Mouse (Mus musculus) C2C12 (cell line): ENCODE measurements around the gene Gm43064. TPM values are rescaled to one million over a fixed set of nuclear protein-coding genes. Genes with fewer than 3 reads are reported as not detected.

Experiments used
- H3K27me3 ChIP-seq: one replicate; pipeline ENCODE4 v1.6.1; 2011; ENCODE audit not compliant: control insufficient read depth, insufficient read depth, insufficient read length
- H3K36me3 ChIP-seq: one replicate; pipeline ENCODE4 v1.6.1; 2011; ENCODE audit not compliant: control insufficient read depth, insufficient read depth
- H3K4me3 ChIP-seq: one replicate; pipeline ENCODE4 v1.5.1; 2011; ENCODE audit warnings: mild to moderate bottlenecking, control low read depth; ENCODE audit not compliant: poor library complexity, insufficient read depth, severe bottlenecking
- H3K79me2 ChIP-seq: one replicate; pipeline ENCODE4 v1.6.1; 2011; ENCODE audit not compliant: control insufficient read depth, insufficient read depth
- H3K79me3 ChIP-seq: one replicate; pipeline ENCODE4 v1.6.1; 2011; ENCODE audit warnings: low read depth, control low read depth
- H3ac ChIP-seq: one replicate; pipeline ENCODE3; 2011; ENCODE audit warnings: low read depth; ENCODE audit not compliant: control insufficient read depth, insufficient read length
- CEBPB ChIP-seq: IDR thresholded peaks from one replicate; pipeline ENCODE4 v1.6.1; 2011; ENCODE audit warnings: low read depth, mild to moderate bottlenecking, control low read depth, moderate library complexity
- CTCF ChIP-seq: IDR thresholded peaks from one replicate; pipeline ENCODE4 v1.5.1; 2011; ENCODE audit not compliant: control insufficient read depth, insufficient read depth, insufficient read length
- FOSL1 ChIP-seq: IDR thresholded peaks from one replicate; pipeline ENCODE4 v1.8.0; 2011; ENCODE audit warnings: mild to moderate bottlenecking, low read length; ENCODE audit not compliant: poor library complexity, insufficient read depth, severe bottlenecking
- MAX ChIP-seq: IDR thresholded peaks from one replicate; pipeline ENCODE4 v1.6.1; 2011; ENCODE audit warnings: mild to moderate bottlenecking, control low read depth
- MYOD1 ChIP-seq: IDR thresholded peaks from one replicate; pipeline ENCODE4 v1.6.1; 2011; ENCODE audit warnings: low read depth; ENCODE audit not compliant: control insufficient read depth, insufficient read length
- MYOG ChIP-seq: IDR thresholded peaks from one replicate; pipeline ENCODE4 v1.6.1; 2011; ENCODE audit not compliant: control insufficient read depth, insufficient read length; ENCODE audit errors: extremely low read depth
- USF1 ChIP-seq: IDR thresholded peaks from one replicate; pipeline ENCODE4 v1.6.1; 2011; ENCODE audit warnings: low read depth, mild to moderate bottlenecking, control low read depth, moderate library complexity
- polyA plus RNA-seq: library from polyadenylated mRNA; unstranded; fragments of >200 nt; fragmentation: generic; extraction: Trizol; gene quantifications from one replicate; pipeline ENCODE4 v1.2.1, GENCODE M21; 2012; ENCODE audit warnings: missing spikeins

The Gm43064 gene
- polyA plus RNA-seq, 1 experiment = not detected

- Histone ChIP-seq H3K79me3 (no peaks in the 10 kb centered on the region), H3K79me2 (no peaks in the 10 kb centered on the region), H3K36me3 (no peaks in the 10 kb centered on the region), H3K27me3 (no peaks in the 10 kb centered on the region), H3ac (no peak overlapping the region), H3K4me3 (no peak overlapping the region)
- TF ChIP-seq CTCF = no peak
- TF ChIP-seq MYOG = no peak
- no peak for TF ChIP-seq USF1
- no peak for TF ChIP-seq FOSL1
- no peak for TF ChIP-seq MYOD1
- TF ChIP-seq MAX = no peak
- TF ChIP-seq CEBPB = no peak
Observed at GRCm38 (mm10) chr3:103872663-103873098, 63.3 kb downstream of the Gm43064 start.

- H3ac ChIP-seq = no peak overlapping the region
- no peaks in the 10 kb centered on the region for H3K36me3 ChIP-seq
- H3K79me2 ChIP-seq = no peaks in the 10 kb centered on the region
- TF ChIP-seq MYOG = no peak
- TF ChIP-seq MAX = no peak
- TF ChIP-seq USF1 = no peak
- TF ChIP-seq FOSL1 = no peak
- no peak for TF ChIP-seq CTCF
- TF ChIP-seq CEBPB = no peak
- no peak for TF ChIP-seq MYOD1
- no peak overlapping the region for H3K4me3 ChIP-seq
- H3K79me3 ChIP-seq = no peaks in the 10 kb centered on the region
- H3K27me3 ChIP-seq = no peaks in the 10 kb centered on the region
Observed at GRCm38 (mm10) chr3:103874329-103874728, 65.0 kb downstream of the Gm43064 start.

GRCm38 (mm10) chr3:103885946-103886345 is 76.6 kb downstream of the Gm43064 start:
- Histone ChIP-seq H3ac (no peak overlapping the region), H3K79me3 (no peaks in the 10 kb centered on the region), H3K4me3 (no peak overlapping the region), H3K27me3 (no peaks in the 10 kb centered on the region), H3K79me2 (no peaks in the 10 kb centered on the region), H3K36me3 (no peaks in the 10 kb centered on the region)
- TF ChIP-seq CTCF = no peak
- no peak for TF ChIP-seq MYOD1
- TF ChIP-seq FOSL1 = no peak
- no peak for TF ChIP-seq CEBPB
- no peak for TF ChIP-seq MAX
- TF ChIP-seq USF1 = no peak
- no peak for TF ChIP-seq MYOG

GRCm38 (mm10) chr3:103887581-103887980 is 78.2 kb downstream of the Gm43064 start:
- H3K79me3 ChIP-seq = no peaks in the 10 kb centered on the region
- TF ChIP-seq MYOD1 (no peak), USF1 (no peak), CEBPB (no peak), FOSL1 (no peak), MYOG (no peak), MAX (no peak), CTCF (no peak)
- no peak overlapping the region for H3K4me3 ChIP-seq
- no peaks in the 10 kb centered on the region for H3K36me3 ChIP-seq
- no peak overlapping the region for H3ac ChIP-seq
- no peaks in the 10 kb centered on the region for H3K27me3 ChIP-seq
- H3K79me2 ChIP-seq = no peaks in the 10 kb centered on the region

Other genes with a start within 250 kb of the Gm43064 start
- gene Syt6, start 234.3 kb upstream of the Gm43064 start, polyA plus RNA-seq = not detected
- gene Atg4a-ps, start 163.5 kb upstream of the Gm43064 start, polyA plus RNA-seq = 0.04 TPM
- 7.5 TPM for gene Olfml3, start 71.6 kb upstream of the Gm43064 start, polyA plus RNA-seq
- gene Gm10964, start 70.2 kb upstream of the Gm43064 start, polyA plus RNA-seq = not detected
- gene Hipk1, start 18.0 kb upstream of the Gm43064 start, polyA plus RNA-seq = 15.6 TPM
- 7.6 TPM for gene Dclre1b, start 129 bp upstream of the Gm43064 start, polyA plus RNA-seq
- gene Ap4b1, start 53 bp upstream of the Gm43064 start, polyA plus RNA-seq = 8.8 TPM
- gene Bcl2l15, start 23.0 kb downstream of the Gm43064 start, polyA plus RNA-seq = 0.37 TPM
- 1.8 TPM for gene Ptpn22, start 50.2 kb downstream of the Gm43064 start, polyA plus RNA-seq
- gene Rsbn1, start 104.5 kb downstream of the Gm43064 start, polyA plus RNA-seq = 2.6 TPM
- gene Phtf1, start 158.5 kb downstream of the Gm43064 start, polyA plus RNA-seq = 10.0 TPM